Mouse (Mus musculus) lung, embryonic 15.5 days (tissue): ENCODE data around the gene Lrmda. TPM values are rescaled to one million over a fixed set of nuclear protein-coding genes. Genes with fewer than 3 reads are reported as not detected.
A peak's percentile ranks its signal among the peaks of the same experiment; 100 is the strongest.

Experiments
- ATAC-seq: fragments of 200-750 bp; cut with Nextera tagmentation; 2 replicates; pipeline ENCODE4 v1.8.0; 2017; ENCODE audit warnings: moderate number of reproducible peaks, borderline replicate concordance; ENCODE audit not compliant: low FRiP score, low TSS enrichment; ENCODE audit errors: extremely low read depth
- H3K27ac ChIP-seq: fragments of 300-500 bp; sonication (generic); 2 replicates; pipeline ENCODE4 v1.5.1; 2015; ENCODE audit warnings: moderate library complexity, mild to moderate bottlenecking, inconsistent platforms
- H3K27me3 ChIP-seq: fragments of 300-500 bp; sonication (generic); 2 replicates; pipeline ENCODE4 v1.6.1; 2015; ENCODE audit warnings: inconsistent platforms
- H3K36me3 ChIP-seq: fragments of 300-500 bp; sonication (generic); 2 replicates; pipeline ENCODE4 v1.6.1; 2015; ENCODE audit warnings: inconsistent platforms
- H3K4me1 ChIP-seq: fragments of 300-500 bp; sonication (generic); 2 replicates; pipeline ENCODE4 v1.6.1; 2015; ENCODE audit warnings: inconsistent platforms
- H3K4me2 ChIP-seq: fragments of 300-500 bp; sonication (generic); 2 replicates; pipeline ENCODE4 v1.6.1; 2015; ENCODE audit warnings: inconsistent platforms, mild to moderate bottlenecking, moderate library complexity
- H3K4me3 ChIP-seq: fragments of 300-500 bp; sonication (generic); 2 replicates; pipeline ENCODE4 v1.5.1; 2015; ENCODE audit warnings: mild to moderate bottlenecking, inconsistent platforms
- H3K9ac ChIP-seq: fragments of 300-500 bp; sonication (generic); 2 replicates; pipeline ENCODE4 v1.6.1; 2015; ENCODE audit warnings: inconsistent platforms
- H3K9me3 ChIP-seq: fragments of 300-500 bp; sonication (generic); 2 replicates; pipeline ENCODE4 v1.6.1; 2016; ENCODE audit warnings: inconsistent platforms
- WGBS: fragments of 180-500 bp; shearing (Covaris S2); methylation state at CpG from one replicate; pipeline ENCODE4 v1.1.7; 2015; 5-methylcytosine and 5-hydroxymethylcytosine counted together
- polyA plus RNA-seq: library from polyadenylated mRNA; unstranded; fragments of >200 nt; fragmentation: Nextera tagmentation; extraction: Ambion mirVana; gene quantifications from 2 replicates; pipeline ENCODE4 v1.2.1, GENCODE M21; 2015

Lrmda gene
- polyA plus RNA-seq, 1 experiment from 2014 or later = 0.39 TPM

DNA sequence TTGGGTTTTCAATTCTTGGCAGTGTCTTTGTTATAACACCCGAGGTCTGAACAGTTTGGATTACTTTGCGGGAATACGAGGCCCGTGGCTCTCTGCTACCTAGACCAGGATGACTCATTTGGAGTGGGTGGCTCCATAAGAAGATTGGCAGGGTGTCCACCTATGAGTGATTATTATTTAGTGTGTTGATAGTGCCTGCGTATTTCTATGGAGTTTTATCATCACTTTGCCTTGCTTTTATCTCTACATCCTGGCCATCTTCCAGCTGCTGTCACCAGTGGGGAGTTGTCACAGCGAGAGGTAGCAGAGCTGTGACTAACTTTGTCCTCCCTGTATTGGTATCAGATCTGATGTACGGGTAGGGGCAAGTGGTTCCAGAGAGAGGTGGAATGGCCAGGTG, 393.7 kb downstream of the Lrmda start:
- Histone ChIP-seq H3K4me2 (no peak overlapping the region), H3K27ac (no peak overlapping the region), H3K4me3 (no peak overlapping the region), H3K27me3 (no peaks in the 10 kb centered on the region), H3K9ac (no peak overlapping the region), H3K36me3 (no peaks in the 10 kb centered on the region), H3K4me1 (peaks cover 4% of the 10 kb centered on the region; the same call in 1 of the 2 replicates), H3K9me3 (no peaks in the 10 kb centered on the region)
- WGBS = 32% methylated on average over 7 of the region's 7 CpGs
- ATAC-seq = no peak

GRCm38 (mm10) chr14:22417706-22418105, 398.2 kb downstream of the Lrmda start:
- H3K4me2 ChIP-seq = no peak overlapping the region
- 90% methylated on average over 3 of the region's 3 CpGs for WGBS
- H3K27ac ChIP-seq = no peak overlapping the region
- H3K27me3 ChIP-seq = no peaks in the 10 kb centered on the region
- H3K4me3 ChIP-seq = no peak overlapping the region
- H3K36me3 ChIP-seq = no peaks in the 10 kb centered on the region
- ATAC-seq = no peak
- no peaks in the 10 kb centered on the region for H3K9me3 ChIP-seq
- no peak overlapping the region for H3K9ac ChIP-seq
- peaks cover 4% of the 10 kb centered on the region; the same call in 1 of the 2 replicates for H3K4me1 ChIP-seq

GRCm38 (mm10) chr14:22421668-22422067, 402.2 kb downstream of the Lrmda start:
- Histone ChIP-seq H3K9me3 (no peaks in the 10 kb centered on the region), H3K9ac (no peak overlapping the region), H3K4me1 (no peaks in the 10 kb centered on the region), H3K4me2 (no peak overlapping the region), H3K36me3 (no peaks in the 10 kb centered on the region), H3K4me3 (no peak overlapping the region), H3K27ac (no peak overlapping the region), H3K27me3 (no peaks in the 10 kb centered on the region)
- 66% methylated on average over 4 of the region's 4 CpGs for WGBS
- ATAC-seq = no peak

DNA sequence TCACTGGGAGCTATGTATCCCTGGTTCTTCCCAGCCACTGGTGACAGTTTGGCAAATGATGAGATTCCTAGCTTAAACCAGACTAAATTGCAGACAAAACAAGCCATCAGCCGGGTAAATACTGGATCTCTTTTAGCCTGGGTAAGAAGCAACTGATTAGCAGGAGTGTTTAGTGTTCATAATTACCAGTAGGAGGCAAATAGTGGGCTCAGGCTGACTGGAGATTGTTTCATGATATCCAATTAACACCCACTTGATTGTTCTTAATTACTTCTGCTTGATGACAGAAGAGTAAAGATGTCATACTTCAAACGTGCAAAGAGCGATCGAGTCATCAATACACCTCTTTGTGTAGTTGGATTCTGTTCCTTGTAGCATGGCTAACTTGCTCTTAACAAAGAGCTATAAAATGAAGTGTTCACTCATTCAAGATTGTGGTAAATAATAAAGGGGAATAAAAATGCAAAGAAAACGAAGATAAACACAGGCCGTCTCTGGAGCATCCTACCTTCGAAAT, 405.6 kb downstream of the Lrmda start:
- 84% methylated on average over 7 of the region's 7 CpGs for WGBS
- no peak overlapping the region for H3K4me2 ChIP-seq

DNA sequence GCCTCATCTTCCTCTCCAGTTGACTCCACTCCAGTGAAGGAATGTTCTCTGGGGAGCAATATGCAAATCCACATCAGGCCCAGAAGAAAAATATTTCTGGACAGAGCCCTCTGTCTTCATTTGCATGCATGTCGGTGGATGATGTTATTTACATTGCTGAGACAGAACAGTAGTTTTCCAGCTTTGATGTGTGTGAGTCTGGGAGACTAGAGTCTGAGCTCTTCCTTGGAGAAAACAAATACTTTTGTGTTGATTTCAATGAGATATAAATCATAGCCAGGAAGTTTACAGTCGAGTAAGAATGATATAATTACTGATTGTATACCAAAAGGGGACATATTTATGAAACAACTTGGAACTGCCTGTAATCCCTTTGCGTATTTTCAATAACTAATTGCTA, 415.9 kb downstream of the Lrmda start:
- no peaks in the 10 kb centered on the region for H3K9me3 ChIP-seq
- no peaks in the 10 kb centered on the region for H3K36me3 ChIP-seq
- H3K9ac ChIP-seq = no peak overlapping the region
- no peak overlapping the region for H3K4me2 ChIP-seq
- no peak overlapping the region for H3K4me3 ChIP-seq
- WGBS = 31% methylated on average over 3 of the region's 3 CpGs
- peaks cover 10% of the 10 kb centered on the region; the same call in 1 of the 2 replicates for H3K4me1 ChIP-seq
- ATAC-seq = no peak
- 0 out of 2 replicates have a peak overlapping the region, but pooled peaks have one; percentile 2 for H3K27ac ChIP-seq
- H3K27me3 ChIP-seq = no peaks in the 10 kb centered on the region

More for the DNA sequence above, 405.6 kb downstream of the Lrmda start:
- Histone ChIP-seq H3K4me3 (no peak overlapping the region), H3K36me3 (no peaks in the 10 kb centered on the region), H3K27me3 (no peaks in the 10 kb centered on the region), H3K27ac (no peak overlapping the region), H3K9me3 (no peaks in the 10 kb centered on the region), H3K9ac (no peak overlapping the region), H3K4me1 (no peaks in the 10 kb centered on the region)
- ATAC-seq = no peak

DNA sequence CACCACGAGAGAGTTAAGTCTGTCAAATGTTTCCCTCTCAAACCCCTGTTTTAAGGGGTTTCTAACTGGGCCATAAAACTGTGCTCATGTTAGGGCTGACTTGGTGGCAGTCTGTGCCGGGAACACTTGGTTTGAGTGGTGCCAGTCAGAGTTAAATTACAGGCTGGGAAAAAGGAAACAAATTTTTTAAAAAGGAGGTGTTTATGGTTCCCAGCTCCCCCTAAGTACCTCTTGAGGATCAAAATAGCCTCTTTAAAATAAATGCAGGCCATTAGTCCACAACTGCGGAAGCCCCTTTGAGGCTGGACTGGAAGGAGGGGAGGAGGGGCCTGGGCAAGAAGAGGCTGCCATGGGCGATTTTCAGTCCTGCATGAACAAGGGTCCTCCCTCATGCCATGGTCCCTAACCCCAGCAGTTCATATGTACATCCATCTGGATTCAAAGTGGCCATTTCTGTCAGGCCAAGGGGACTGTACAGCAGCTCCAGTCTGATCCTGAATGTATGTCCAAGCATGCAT, 416.4 kb downstream of the Lrmda start:
- Histone ChIP-seq H3K4me3 (no peak overlapping the region), H3K36me3 (no peaks in the 10 kb centered on the region), H3K27ac (0 out of 2 replicates have a peak overlapping the region, but pooled peaks have one; percentile 27), H3K27me3 (no peaks in the 10 kb centered on the region), H3K4me1 (peaks cover 12% of the 10 kb centered on the region; the same call in 1 of the 2 replicates), H3K4me2 (no peak overlapping the region), H3K9me3 (no peaks in the 10 kb centered on the region), H3K9ac (no peak overlapping the region)
- 33% methylated on average over 4 of the region's 4 CpGs for WGBS
- no peak for ATAC-seq

- no peak overlapping the region for H3K9ac ChIP-seq
- H3K4me1 ChIP-seq = peaks cover 12% of the 10 kb centered on the region; the same call in 1 of the 2 replicates
- no peak overlapping the region for H3K4me3 ChIP-seq
- no peak overlapping the region for H3K27ac ChIP-seq
- no peaks in the 10 kb centered on the region for H3K9me3 ChIP-seq
- H3K4me2 ChIP-seq = no peak overlapping the region
- WGBS = 21% methylated on average over 18 of the region's 18 CpGs
- no peaks in the 10 kb centered on the region; the same call in 1 of the 2 replicates for H3K27me3 ChIP-seq
- ATAC-seq = no peak
- H3K36me3 ChIP-seq = no peaks in the 10 kb centered on the region
Measured at GRCm38 (mm10) chr14:22440341-22440999, 421.0 kb downstream of the Lrmda start.

- 72% methylated on average over 5 of the region's 5 CpGs for WGBS
- Histone ChIP-seq H3K4me1 (peaks cover 15% of the 10 kb centered on the region), H3K27me3 (no peaks in the 10 kb centered on the region; the same call in 1 of the 2 replicates), H3K27ac (no peak overlapping the region), H3K9me3 (no peaks in the 10 kb centered on the region), H3K4me3 (no peak overlapping the region), H3K36me3 (no peaks in the 10 kb centered on the region), H3K4me2 (no peak overlapping the region), H3K9ac (no peak overlapping the region)
- no peak for ATAC-seq
Measured at GRCm38 (mm10) chr14:22441859-22442447, 422.4 kb downstream of the Lrmda start.

GRCm38 (mm10) chr14:22442719-22443118, 423.2 kb downstream of the Lrmda start:
- ATAC-seq = no peak
- Histone ChIP-seq H3K4me1 (peaks cover 15% of the 10 kb centered on the region), H3K9me3 (no peaks in the 10 kb centered on the region), H3K27me3 (no peaks in the 10 kb centered on the region; the same call in 1 of the 2 replicates), H3K9ac (no peak overlapping the region), H3K27ac (no peak overlapping the region), H3K4me2 (no peak overlapping the region), H3K36me3 (no peaks in the 10 kb centered on the region), H3K4me3 (no peak overlapping the region)
- 74% methylated on average over 5 of the region's 5 CpGs for WGBS

DNA sequence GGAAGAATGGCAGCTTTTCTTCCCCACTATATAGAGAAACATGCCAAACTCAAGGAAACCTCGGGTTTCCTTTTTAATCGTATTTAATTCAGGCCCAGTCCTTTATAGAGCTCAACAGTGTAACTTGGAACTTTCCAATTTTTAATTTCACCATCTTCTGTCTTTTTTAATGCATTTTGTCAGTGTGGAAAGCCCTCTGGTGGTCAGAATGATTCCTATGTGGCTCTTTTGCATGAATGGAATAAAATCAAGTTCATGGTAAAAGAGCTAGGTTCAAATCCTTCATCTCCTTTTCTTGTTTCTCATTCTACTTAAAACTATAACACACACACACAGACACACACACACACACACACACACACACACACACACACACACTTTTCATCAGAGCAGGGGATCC, 425.0 kb downstream of the Lrmda start:
- no peak for ATAC-seq
- H3K27ac ChIP-seq = no peak overlapping the region
- H3K4me3 ChIP-seq = no peak overlapping the region
- H3K27me3 ChIP-seq = no peaks in the 10 kb centered on the region; the same call in 1 of the 2 replicates
- H3K4me2 ChIP-seq = no peak overlapping the region
- no peak overlapping the region for H3K9ac ChIP-seq
- H3K9me3 ChIP-seq = no peaks in the 10 kb centered on the region
- H3K4me1 ChIP-seq = peaks cover 15% of the 10 kb centered on the region
- no peaks in the 10 kb centered on the region for H3K36me3 ChIP-seq
- 83% methylated on average over 2 of the region's 2 CpGs for WGBS

DNA sequence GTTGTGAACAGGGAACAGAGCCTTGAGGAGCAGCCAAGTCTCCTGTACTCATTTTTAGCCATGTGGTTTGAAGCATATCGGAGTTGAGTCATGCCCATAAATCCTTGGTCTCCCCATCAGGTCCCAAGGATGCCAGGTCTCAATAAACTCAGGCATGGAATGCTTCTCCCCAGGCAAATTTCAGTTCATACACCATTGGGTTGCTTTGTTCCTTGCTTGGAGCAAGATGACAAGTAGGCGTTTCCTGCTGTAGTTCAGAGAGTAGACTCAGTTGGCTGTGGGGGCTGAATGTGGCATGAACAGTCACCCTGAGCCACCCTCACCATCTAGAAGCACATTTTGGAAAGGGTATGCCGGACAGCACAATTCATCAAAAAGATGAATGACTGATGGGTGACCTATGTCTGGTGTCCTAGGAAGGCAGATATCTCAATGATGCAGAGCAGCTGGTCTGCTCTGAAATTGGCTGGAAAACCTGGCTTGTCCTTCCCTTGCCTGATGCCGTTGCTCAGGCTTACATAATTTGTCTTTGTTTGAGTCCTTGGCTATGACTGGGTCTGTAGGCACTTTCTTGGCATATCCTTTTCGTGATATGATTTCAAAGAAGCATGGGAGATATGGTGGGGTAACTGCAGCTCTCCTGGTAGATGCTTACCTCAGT, 425.8 kb downstream of the Lrmda start:
- Histone ChIP-seq H3K27ac (peak overlapping the region; percentile 30; the same call in 1 of the 2 replicates), H3K9me3 (no peaks in the 10 kb centered on the region), H3K36me3 (no peaks in the 10 kb centered on the region), H3K27me3 (no peaks in the 10 kb centered on the region; the same call in 1 of the 2 replicates), H3K4me1 (peaks cover 10% of the 10 kb centered on the region), H3K4me2 (no peak overlapping the region), H3K4me3 (no peak overlapping the region), H3K9ac (no peak overlapping the region)
- ATAC-seq = peak; percentile 77; the same call in 1 of the 2 replicates
- WGBS = 47% methylated on average over 5 of the region's 5 CpGs
